Mouse (Mus musculus) left cerebral cortex, adult 2 months (tissue): ENCODE data around the gene Stpg4. TPM values are rescaled to one million over a fixed set of nuclear protein-coding genes. Genes with fewer than 3 reads are reported as not detected.

Experiments used
- DNase-seq, 2 experiments: peaks; one replicate each; pipeline ENCODE4 v3.0.0; 2021 to 2022; ENCODE audit warnings: low spot score in 2 of 2, mixed read lengths in 1 of 2; ENCODE audit errors: extremely low spot score in 1 of 2
- H3K27ac ChIP-seq: fragments of 200-600 bp; 2 replicates; pipeline ENCODE4 v1.8.1; 2022
- H3K4me3 ChIP-seq: fragments of 200-600 bp; 2 replicates; pipeline ENCODE4 v1.8.1; 2022
- CTCF ChIP-seq: fragments of 200-600 bp; IDR thresholded peaks from 2 replicates; pipeline ENCODE4 v1.8.1; 2022; ENCODE audit warnings: antibody characterized with exemption, mild to moderate bottlenecking, moderate library complexity
- intact Hi-C: fragments of 180-260 bp; cut with DNase I; formaldehyde crosslinking; loops from one replicate; pipeline ENCODE4 v1.15.1; 2025
- total RNA-seq, 2 experiments: library from RNA; stranded (reverse); gene quantifications; 2 replicates each; pipeline ENCODE4 v1.2.3; 2021

The Stpg4 gene
- total RNA-seq, 2 experiments from 2014 or later: not detected

DNA sequence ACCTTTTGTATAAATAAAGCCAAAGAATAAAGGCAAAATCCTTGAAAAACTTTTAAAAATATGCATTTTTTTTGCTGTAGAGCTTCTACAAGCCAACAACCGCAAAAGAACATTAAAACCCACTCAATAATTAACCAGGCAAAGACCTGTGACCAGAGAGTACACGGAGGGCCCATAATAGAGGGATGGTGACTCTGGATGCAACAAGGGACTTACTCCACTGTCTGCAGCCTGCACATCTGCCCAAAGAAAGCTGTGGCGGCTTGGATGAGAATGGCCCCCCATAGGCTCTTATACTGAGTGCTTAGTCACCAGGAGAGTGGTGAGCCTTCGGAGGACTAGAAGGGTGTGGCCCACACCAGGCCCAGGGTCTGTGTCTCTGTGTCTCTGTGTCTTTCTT lies 24.1 kb downstream of the Stpg4 start:
- H3K4me3 ChIP-seq: no peak overlapping the region
- no peak overlapping the region for H3K27ac ChIP-seq
- intact Hi-C loops: no loop called here
- DNase-seq: no peak
- no peak for TF ChIP-seq CTCF

DNA sequence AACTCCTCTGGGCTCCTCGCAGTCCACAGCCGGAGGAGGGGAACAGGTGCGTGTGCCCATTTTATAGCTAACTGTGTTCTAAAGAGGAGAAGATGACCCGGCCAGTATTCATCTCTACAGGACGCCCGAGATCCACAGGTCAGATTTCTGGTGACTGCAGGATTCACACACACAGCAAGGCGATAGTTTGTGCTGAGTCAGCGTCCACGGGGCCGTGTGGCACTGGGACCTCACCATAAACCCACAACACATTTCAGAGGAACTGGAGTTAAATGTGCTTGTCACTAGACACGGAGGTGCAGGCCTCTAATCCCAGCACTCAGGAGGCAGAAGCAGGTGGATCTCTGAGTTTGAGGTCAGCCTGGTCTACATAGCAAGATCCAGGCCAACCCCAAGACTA lies 25.1 kb downstream of the Stpg4 start:
- DNase-seq: no peak
- no peak overlapping the region for H3K27ac ChIP-seq
- no peak overlapping the region for H3K4me3 ChIP-seq
- intact Hi-C loops: no loop called here
- TF ChIP-seq CTCF: no peak

DNA sequence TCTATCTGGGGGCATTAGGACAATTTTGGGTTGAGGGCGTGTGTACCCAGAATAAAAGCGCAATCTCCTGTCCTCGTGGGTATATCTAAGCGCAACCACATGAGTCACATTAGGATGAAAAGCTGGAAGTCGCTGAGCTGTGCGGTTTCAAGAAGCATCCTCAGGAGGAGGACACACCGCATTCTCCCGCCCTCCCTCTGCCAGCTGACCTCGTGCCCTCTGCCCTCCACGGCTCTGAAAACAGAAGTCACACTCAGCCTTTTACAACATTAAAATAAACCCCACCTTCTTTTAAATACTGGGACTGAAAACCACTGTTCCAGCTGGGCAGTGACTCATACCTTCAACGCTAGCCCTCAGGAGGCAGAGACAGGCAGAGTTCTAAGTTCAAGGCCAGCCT lies 30.5 kb downstream of the Stpg4 start:
- no peak for TF ChIP-seq CTCF
- Histone ChIP-seq H3K4me3 (no peak overlapping the region), H3K27ac (no peak overlapping the region)
- no peak for DNase-seq
- intact Hi-C loops: no loop called here

DNA sequence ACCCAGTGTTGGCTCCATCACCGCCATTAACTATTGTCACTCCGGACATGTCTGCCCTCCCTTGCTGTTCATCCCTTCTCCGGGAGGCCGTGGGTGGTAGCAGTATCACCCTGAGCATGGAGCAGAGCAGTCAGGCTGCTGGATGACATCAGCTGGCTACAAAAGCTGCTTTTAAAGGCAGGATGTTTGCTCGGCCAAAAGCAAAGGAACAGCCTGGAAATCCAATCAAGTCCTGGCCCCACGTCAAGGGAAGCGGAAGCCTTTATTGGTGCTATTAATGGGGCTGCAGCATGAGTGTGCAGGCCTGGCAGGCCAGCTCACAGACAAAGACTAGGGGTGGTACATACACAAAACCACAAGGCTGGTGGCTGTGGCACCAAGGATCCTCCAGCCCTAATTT lies 36.3 kb downstream of the Stpg4 start:
- no peak for TF ChIP-seq CTCF
- H3K4me3 ChIP-seq: no peak overlapping the region
- peak overlapping the region; percentile 0; the same call in 1 of the 2 replicates for H3K27ac ChIP-seq
- intact Hi-C loops: no loop called here
- peak in 1 of 2 experiments; percentile 22 for DNase-seq

GRCm38 (mm10) chr17:87387068-87387467 lies 40.5 kb downstream of the Stpg4 start:
- DNase-seq: no peak
- H3K27ac ChIP-seq: no peak overlapping the region
- intact Hi-C loops: no loop called here
- no peak for TF ChIP-seq CTCF
- no peak overlapping the region for H3K4me3 ChIP-seq

DNA sequence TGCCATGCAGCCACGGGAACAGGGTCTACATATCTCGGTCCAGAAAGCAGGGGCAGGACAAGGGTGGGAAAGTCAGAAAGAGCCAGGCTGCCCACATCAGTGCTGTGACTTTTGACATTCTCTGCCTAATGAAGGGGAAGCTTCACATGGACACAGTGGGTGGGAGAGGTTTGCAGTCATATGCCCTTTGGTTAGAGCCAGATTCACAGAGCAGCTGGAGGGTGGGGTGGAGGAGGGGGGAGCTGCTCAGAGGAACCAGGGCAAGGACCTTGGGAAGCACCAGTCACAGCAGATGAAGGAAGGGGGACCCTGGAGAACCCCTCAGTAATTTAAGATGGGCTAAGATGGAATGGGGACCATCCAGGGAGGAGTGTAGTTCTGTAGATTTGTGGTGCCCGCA lies 41.7 kb downstream of the Stpg4 start:
- Histone ChIP-seq H3K27ac (no peak overlapping the region), H3K4me3 (no peak overlapping the region)
- DNase-seq: no peak
- TF ChIP-seq CTCF: no peak
- intact Hi-C loops: no loop called here

- intact Hi-C loops: no loop called here
- no peak overlapping the region for H3K4me3 ChIP-seq
- DNase-seq: peak in 1 of 2 experiments; percentile 12
- TF ChIP-seq CTCF: no peak
- peak overlapping the region; percentile 97 for H3K27ac ChIP-seq
Measured at GRCm38 (mm10) chr17:87380681-87381080, 46.9 kb downstream of the Stpg4 start.

- H3K4me3 ChIP-seq: no peak overlapping the region
- no peak for TF ChIP-seq CTCF
- peak overlapping the region; percentile 97 for H3K27ac ChIP-seq
- peak in 1 of 2 experiments; percentile 30 for DNase-seq
- intact Hi-C loops: loop anchor here (2.0 to 5.0 kb wide), 3 partner anchors 47 to 151 kb away; partner anchors contain the start of gene Stpg4
Measured at GRCm38 (mm10) chr17:87379821-87380220, 47.7 kb downstream of the Stpg4 start.

- peak overlapping the region; percentile 16; the same call in 1 of the 2 replicates for H3K4me3 ChIP-seq
- DNase-seq: peak in 1 of 2 experiments; percentile 37
- intact Hi-C loops: loop anchor here (2.0 to 5.0 kb wide), 3 partner anchors 48 to 152 kb away; partner anchors contain the start of gene Stpg4
- H3K27ac ChIP-seq: peak overlapping the region; percentile 97
- no peak; the same call in 1 of the 2 replicates for TF ChIP-seq CTCF
Measured at GRCm38 (mm10) chr17:87379160-87379624, 48.3 kb downstream of the Stpg4 start.

GRCm38 (mm10) chr17:87378354-87379159 lies 49.0 kb downstream of the Stpg4 start:
- DNase-seq: peak; percentile 72 to 77
- H3K27ac ChIP-seq: peak overlapping the region; percentile 97
- TF ChIP-seq CTCF: peak; percentile 12
- H3K4me3 ChIP-seq: peak overlapping the region; percentile 16; the same call in 1 of the 2 replicates
- intact Hi-C loops: loop anchor here (2.0 to 5.0 kb wide), 3 partner anchors 48 to 152 kb away; partner anchors contain the start of gene Stpg4

- no peak for TF ChIP-seq CTCF
- Histone ChIP-seq H3K27ac (peak overlapping the region; percentile 97), H3K4me3 (no peak overlapping the region)
- peak; percentile 58 to 69 for DNase-seq
- intact Hi-C loops: loop anchor here (5.0 kb wide), 1 partner anchor 50 kb away; the partner anchor contains the start of gene Stpg4
Measured at GRCm38 (mm10) chr17:87377536-87377935, 50.0 kb downstream of the Stpg4 start.

- H3K27ac ChIP-seq: peak overlapping the region; percentile 97
- H3K4me3 ChIP-seq: no peak overlapping the region
- intact Hi-C loops: loop anchor here (5.0 kb wide), 1 partner anchor 50 kb away; the partner anchor contains the start of gene Stpg4
- no peak for DNase-seq
- TF ChIP-seq CTCF: no peak
Measured at GRCm38 (mm10) chr17:87376831-87377471, 50.6 kb downstream of the Stpg4 start.
